Mouse (Mus musculus) cerebellum, adult 9-10 months (tissue): ENCODE measurements at regions not wholly inside any gene's neighbourhood (a gene's known extent, or its start where the extent isn't known, plus 50 kb on each side); places are given as distances from the start of the nearest gene placed in this dataset.
A peak's percentile ranks its signal among the peaks of the same experiment; 100 is the strongest.

Experiments
- DNase-seq: peaks from one replicate; pipeline ENCODE4 v3.0.0; 2022

DNA sequence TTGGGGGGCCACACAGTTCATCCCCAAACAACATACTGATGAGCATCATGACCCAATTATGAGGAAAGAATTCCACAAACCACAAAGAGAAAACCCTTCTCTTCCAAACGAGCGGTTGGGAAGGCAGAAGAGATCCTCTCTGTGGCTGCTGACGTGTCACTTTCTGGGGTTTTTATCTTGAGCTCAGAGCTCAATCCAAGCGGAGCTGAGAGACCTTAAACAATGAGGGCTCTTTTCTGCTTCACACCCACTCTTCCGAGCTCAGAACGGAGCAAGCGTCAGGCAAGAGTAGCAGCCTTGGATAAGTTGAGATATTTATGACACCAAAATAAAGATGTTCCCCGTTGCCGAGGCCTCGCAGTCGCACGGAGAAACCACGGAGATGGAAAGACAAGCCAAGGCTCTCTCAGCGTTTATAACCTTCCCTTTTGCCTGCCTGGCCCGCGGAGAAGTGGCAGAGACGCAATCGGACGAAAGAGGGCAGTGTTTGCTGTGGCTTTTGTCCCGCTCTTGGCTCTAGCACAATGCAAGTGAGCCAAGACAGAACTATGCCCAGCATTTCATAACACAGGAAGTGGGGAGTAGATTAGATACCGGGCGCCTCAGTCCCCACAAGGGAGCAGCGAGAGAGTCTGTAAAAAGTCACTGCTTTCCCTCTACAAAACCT is 100.7 kb downstream of the Chic2 start:
- DNase-seq, result peak; percentile 76

DNA sequence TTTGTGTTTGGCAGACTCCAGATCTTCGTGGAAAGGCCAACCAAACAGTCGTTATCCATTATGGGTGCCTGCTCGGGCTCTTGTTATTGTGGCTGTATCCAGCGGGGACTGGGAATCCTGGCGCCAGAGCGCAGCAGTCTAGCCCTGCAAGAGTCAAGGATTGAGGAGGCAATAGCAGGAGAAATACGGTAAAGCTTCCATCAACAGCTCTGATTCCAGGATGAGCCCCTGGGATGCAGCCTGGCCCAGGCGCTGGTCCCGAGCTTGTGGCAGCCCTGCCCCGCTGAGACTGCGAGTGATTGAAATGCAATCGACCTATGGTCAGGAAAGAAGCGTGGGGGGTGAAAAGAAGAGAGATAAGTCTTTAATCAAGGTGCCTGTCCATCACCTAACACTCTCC is 103.1 kb downstream of the Chic2 start:
- no peak for DNase-seq

GRCm38 (mm10) chr5:74937416-74937940 is 107.1 kb downstream of the Chic2 start:
- no peak for DNase-seq

- DNase-seq, result no peak
Observed at GRCm38 (mm10) chr5:74936087-74936486, 108.5 kb downstream of the Chic2 start.

DNA sequence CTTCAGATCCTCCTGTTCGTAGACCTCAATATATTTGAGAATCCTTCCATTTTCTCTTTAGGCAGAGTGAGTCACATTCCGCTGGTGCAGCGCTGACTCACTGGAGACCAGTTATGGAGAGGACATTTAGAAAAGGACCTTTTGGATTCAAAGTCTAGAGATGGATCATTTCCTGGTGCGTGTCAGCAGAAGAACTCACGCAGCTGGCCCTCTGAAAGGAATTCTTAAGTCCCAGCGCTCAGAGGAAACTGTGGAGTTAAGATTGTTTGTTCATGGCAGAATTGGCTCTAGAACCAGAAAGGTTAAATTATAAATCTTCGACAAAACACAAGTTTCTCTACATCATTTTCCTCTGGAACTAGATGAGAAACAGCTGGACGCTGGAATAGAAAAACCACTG is 108.9 kb downstream of the Chic2 start:
- no peak for DNase-seq

GRCm38 (mm10) chr5:74933276-74933675 is 111.3 kb downstream of the Chic2 start:
- DNase-seq, result no peak

DNA sequence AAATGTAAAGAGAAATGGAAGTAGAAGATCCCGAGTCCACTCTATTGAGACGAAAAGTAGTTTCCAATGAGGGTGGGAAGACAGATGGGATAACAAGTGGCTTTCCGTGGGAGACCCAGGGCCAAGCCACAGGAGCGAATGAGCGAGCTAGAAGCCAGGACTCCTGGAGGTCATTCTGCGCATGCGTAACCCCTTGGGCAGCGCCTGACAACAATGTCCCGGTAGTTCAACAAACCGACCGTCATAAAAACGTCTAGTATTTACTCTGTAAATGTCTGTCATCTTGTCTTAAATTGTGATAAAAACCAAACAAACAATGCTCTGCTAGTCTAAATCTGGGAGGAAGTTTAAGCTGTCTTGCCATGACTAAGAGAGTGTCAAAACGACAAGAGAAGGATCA is 112.4 kb downstream of the Chic2 start:
- no peak for DNase-seq

- DNase-seq, result no peak
Observed at GRCm38 (mm10) chr5:74931765-74932164, 112.8 kb downstream of the Chic2 start.

DNA sequence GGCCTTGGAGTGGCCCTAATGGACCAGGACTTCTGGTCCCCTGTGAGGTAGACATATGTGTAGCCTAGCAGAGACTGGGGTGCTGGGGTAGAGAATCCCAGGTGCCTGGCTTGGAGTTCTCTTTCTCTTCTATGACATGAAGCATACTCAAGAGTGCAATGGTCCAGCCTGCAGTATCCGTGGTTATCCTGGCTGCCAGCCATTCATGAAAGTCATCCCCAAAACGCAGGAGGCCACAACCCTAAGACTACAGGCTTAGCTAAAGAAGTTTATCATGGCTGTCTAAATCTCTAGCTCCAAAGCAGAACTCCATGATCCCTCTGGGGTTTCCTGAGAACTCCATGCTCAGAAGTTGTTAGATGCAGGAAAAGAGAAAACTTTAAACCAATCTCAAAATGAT is 117.0 kb downstream of the Chic2 start:
- DNase-seq, result no peak

DNA sequence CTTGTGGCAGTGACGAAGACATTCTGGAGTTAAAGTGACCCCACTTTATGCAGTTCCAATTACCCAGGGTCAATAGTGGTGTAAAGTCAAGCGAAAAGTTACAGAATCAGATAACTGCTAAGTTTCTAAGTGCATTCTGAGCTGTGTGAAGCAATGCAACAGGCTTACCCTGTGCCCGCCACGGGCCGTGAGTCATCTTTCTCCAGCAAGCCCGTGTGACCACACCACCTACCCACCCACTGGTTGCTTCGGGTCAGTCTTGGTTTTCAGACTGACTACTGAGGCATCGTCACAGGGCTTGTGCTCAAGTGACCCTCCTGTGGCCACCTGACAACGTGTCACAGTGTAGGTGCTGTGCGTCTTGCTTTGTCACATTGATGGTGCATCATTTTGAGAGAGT is 118.8 kb downstream of the Chic2 start:
- DNase-seq, result no peak

- DNase-seq, result no peak
Observed at GRCm38 (mm10) chr5:74924031-74924533, 120.5 kb downstream of the Chic2 start.

GRCm38 (mm10) chr5:74923337-74923736 is 121.2 kb downstream of the Chic2 start:
- DNase-seq, result no peak

DNA sequence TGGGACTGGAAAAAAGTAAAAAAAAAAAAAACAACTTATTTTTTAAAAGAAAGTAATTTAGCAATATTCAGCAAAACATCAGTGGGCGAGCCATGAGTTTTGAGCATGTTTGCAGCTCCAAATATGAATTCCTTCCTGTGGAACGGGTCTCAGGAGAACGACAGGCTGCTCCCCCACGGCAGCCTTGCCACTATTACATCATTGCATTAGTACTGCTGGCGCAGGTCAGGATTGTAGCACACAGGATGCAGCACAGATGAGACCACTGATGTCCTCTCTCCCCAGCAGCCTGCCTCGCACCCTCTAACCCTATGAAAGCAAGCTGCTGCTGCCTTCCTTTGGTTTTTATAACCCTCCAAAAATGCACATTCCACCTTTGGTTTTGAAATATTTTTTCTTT is 121.7 kb downstream of the Chic2 start:
- no peak for DNase-seq

- DNase-seq, result no peak
Observed at GRCm38 (mm10) chr5:74920939-74921338, 123.6 kb downstream of the Chic2 start.

- DNase-seq, result no peak
Observed at GRCm38 (mm10) chr5:74920490-74920889, 124.1 kb downstream of the Chic2 start.

DNA sequence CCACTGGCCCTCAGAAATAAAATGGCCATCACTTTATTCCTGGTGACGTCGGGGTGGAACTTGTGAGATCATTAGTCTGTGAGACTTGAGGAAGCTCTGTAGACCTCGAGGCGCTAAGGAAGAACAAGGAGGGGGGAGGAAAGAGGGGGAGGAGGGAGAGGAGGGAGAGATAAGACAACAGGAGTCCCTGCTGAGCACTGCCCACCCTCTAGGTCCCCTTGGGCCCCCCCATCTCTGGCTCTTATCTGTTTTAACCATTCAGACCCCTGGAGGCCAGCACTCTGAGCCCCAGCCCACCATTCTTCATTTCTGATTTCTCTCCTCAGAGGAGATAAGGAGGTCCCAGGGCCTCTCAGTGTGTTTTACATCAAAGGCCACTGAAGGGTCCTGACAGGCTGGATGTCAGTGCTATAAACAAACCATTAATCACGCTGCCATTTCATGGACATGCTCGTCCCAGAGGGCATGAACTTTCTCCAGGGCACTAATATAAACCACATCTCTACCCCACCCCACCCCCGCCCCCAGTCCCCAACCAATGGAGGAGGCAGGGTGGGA is 139.0 kb downstream of the Chic2 start:
- no peak for DNase-seq

DNA sequence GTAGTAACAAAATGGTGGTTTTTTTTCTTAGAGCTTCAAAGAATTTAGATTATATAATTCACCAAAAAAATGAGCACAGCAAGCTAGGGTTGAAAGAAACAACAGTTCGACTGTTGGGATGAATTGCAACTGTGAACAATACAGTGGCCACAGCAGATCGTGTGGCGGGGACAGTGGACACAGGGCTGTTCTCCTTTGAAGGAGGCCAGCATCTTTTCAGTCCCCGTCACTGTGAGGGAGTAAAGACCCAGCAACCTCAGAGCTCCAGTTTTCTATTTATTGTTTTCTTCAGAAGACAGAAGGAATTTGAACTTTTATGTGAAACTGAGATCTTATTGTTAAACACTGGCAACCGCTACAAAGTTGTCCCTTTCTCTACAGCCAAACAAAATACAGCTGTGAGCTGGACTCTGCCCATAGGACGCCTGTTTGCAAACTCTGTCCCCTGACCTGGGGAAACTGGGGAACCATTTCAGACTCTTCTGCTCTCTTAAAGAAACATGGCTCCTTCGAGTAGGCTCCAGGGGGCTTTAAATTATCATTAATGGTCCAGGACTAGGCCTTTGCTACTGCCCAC is 139.6 kb downstream of the Chic2 start:
- no peak for DNase-seq

DNA sequence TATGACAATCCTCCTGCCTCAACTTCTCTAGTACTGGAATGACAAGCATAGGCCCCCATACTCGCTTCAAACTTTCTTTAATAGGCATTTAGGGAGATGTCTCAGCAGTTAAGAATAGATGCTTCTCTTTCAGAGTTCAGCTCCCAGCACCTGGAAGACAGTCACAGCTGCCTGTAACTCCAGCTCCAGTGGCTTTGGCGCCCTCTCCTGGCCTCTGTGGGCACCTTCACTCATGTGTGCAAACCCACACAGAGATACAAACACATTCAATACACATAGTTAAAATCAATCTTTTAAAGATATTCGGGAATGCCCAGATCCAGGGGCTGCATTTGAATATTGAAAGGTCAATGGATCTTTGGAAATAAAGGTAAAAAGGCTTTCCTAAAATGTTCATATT is 140.2 kb downstream of the Chic2 start:
- no peak for DNase-seq

- no peak for DNase-seq
Observed at GRCm38 (mm10) chr5:74903711-74904110, 140.9 kb downstream of the Chic2 start.

GRCm38 (mm10) chr5:74897133-74897532 is 147.4 kb downstream of the Chic2 start:
- no peak for DNase-seq

GRCm38 (mm10) chr5:74893276-74893675 is 151.3 kb downstream of the Chic2 start:
- no peak for DNase-seq

GRCm38 (mm10) chr5:74891541-74891940 is 153.0 kb downstream of the Chic2 start:
- DNase-seq, result no peak

DNA sequence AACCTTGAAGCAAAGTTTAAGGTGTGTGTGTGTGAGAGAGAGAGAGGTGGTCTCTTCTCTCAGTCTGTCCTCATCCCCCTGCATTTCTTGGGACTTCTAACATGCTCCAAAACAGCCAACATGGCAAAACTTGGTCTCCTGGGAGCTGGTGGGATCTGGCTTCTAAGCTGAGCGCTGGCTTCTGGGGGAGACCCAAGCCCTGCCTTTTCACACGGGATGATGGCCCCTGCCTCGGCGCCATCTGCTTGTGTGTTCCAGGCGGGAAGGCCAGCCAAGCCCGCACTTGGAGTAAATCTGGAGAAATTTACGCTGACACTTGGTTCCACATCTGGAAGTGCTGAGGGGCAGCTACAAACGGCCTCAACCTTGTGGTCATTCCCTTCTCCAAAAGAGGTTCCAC is 155.6 kb downstream of the Chic2 start:
- no peak for DNase-seq

- no peak for DNase-seq
Observed at GRCm38 (mm10) chr5:74885958-74886357, 158.6 kb downstream of the Chic2 start.
